Mouse (Mus musculus): ENCODE results near the gene Ccr2. TPM values are rescaled to one million over a fixed set of nuclear protein-coding genes. Genes with fewer than 3 reads are reported as not detected.

The Ccr2 gene
- polyA plus RNA-seq, 1 experiment from 2014 or later, result 0.11 TPM

Other genes with a start within 250 kb of the Ccr2 start
- 0.04 and 0.08 TPM in 2 replicates for gene Xcr1, start 239.9 kb upstream of the Ccr2 start, polyA plus RNA-seq (2014; fragmentation: Nextera tagmentation; extraction: Ambion mirVana)
- 0.60 TPM in 2 replicates for gene Ccr1, start 133.3 kb upstream of the Ccr2 start, polyA plus RNA-seq (2014; fragmentation: Nextera tagmentation; extraction: Ambion mirVana)
- not detected in 2 replicates for gene Ccr1l1, start 123.5 kb upstream of the Ccr2 start, polyA plus RNA-seq (2014; fragmentation: Nextera tagmentation; extraction: Ambion mirVana)
- not detected in 2 replicates for gene Ccr3, start 80.0 kb upstream of the Ccr2 start, polyA plus RNA-seq (2014; fragmentation: Nextera tagmentation; extraction: Ambion mirVana)
- 0.12 and 0.55 TPM in 2 replicates for gene Ccr5, start 19.6 kb downstream of the Ccr2 start, polyA plus RNA-seq (2014; fragmentation: Nextera tagmentation; extraction: Ambion mirVana)
- gene 2010315B03Rik, start 210.7 kb downstream of the Ccr2 start, polyA plus RNA-seq (2014; fragmentation: Nextera tagmentation; extraction: Ambion mirVana), result 6.9 and 9.4 TPM in 2 replicates